In genomic region chr7:140835758-140836087, GRCm38 (mm10) we compare ENCODE assay signal across 20 mouse cellular contexts. TPM values are rescaled to one million over a fixed set of nuclear protein-coding genes. Genes with fewer than 3 reads are reported as not detected.
DNase-seq lines count a peak whose midpoint lies in the region; ATAC-seq and TF ChIP-seq lines count a peak whose summit lies in the region.
"Had no signal": no experiment of that assay in that cellular context is flagged by ENCODE, and none has a peak within 500 bp of the region (broad histone marks: within the 10 kb centered on the region; RNA-seq: fewer than 3 reads in every experiment).

No protein-coding gene starts in this region.

- H3K36me3 ChIP-seq in liver, embryonic 14.5 days (replicated peaks; ENCODE audit: control insufficient read depth, insufficient read depth, low read depth), result no peaks in the 10 kb centered on the region

- 59% methylated on average over 2 of the region's 2 CpGs for WGBS in liver, embryonic 14.5 days (ENCODE audit: insufficient replicate concordance)

- no peak overlapping the region for H3K4me3 ChIP-seq in layer of hippocampus, adult 2 months
- no peak overlapping the region; a peak in 1 of 4 replicates for H3K4me3 ChIP-seq in liver, embryonic 14.5 days (ENCODE audit: insufficient read depth in 1 of 2, low read depth in 2 of 2, low read length in 2 of 2)

- H3K27ac ChIP-seq in layer of hippocampus, adult 2 months, result peak overlapping the region; percentile 91
- no peak overlapping the region for H3K27ac ChIP-seq in liver, embryonic 14.5 days
- H3K27ac ChIP-seq: kidney, postnatal 0 days had no signal

- H3K27me3 ChIP-seq in liver, embryonic 14.5 days (ENCODE audit: control insufficient read depth, insufficient read depth, low read length), result no peaks in the 10 kb centered on the region; the same call in 1 of the 2 replicates

- H3K4me1 ChIP-seq in liver, embryonic 14.5 days (replicated peaks; ENCODE audit: control insufficient read depth in 2 of 2, insufficient read depth in 2 of 2, low read length in 1 of 2), result peaks cover 0 to 3% of the 10 kb centered on the region in 2 experiments; a peak in 1 of 4 replicates

- no peak for TF ChIP-seq CTCF in layer of hippocampus, adult 2 months (conservative IDR thresholded peaks at IDR 0.05)
- no peak for TF ChIP-seq CTCF in liver, embryonic 14.5 days (IDR thresholded peaks at IDR 0.05; ENCODE audit: low read depth)

- H3K9ac ChIP-seq in liver, embryonic 14.5 days (replicated peaks), result no peak overlapping the region

- TF ChIP-seq EP300 in liver, embryonic 14.5 days (IDR thresholded peaks at IDR 0.05; ENCODE audit: low read depth), result no peak

- peak; percentile 45; the same call in 1 of the 2 replicates for ATAC-seq in liver, embryonic 14.5 days (ENCODE audit: insufficient read depth)
- ATAC-seq in monocyte, adult 5-6 weeks (replicated peaks; ENCODE audit: insufficient number of reproducible peaks, low FRiP score, low TSS enrichment, poor library complexity, severe bottlenecking), result no peak
- ATAC-seq: forebrain, embryonic 16.5 days had no signal

- peak overlapping the region; percentile 32 for H3K4me2 ChIP-seq in liver, embryonic 14.5 days (ENCODE audit: low read depth)
- H3K4me2 ChIP-seq: heart, embryonic 11.5 days had no signal

- no peaks in the 10 kb centered on the region for H3K9me3 ChIP-seq in liver, embryonic 14.5 days (ENCODE audit: control insufficient read depth, low read length)

- DNase-seq in layer of hippocampus, adult 2 months (ENCODE audit: low spot score in 2 of 2), result no peak
- DNase-seq in layer of hippocampus, adult 11-12 months (ENCODE audit: low spot score), result no peak
- DNase-seq in urinary bladder, adult 2 months (ENCODE audit: low spot score), result peak; percentile 15
- DNase-seq in urinary bladder, postnatal 4 days (ENCODE audit: low spot score in 2 of 2), result no peak
- no peak for DNase-seq in liver, embryonic 14.5 days (ENCODE audit: low read depth in 3 of 3, low spot score in 3 of 3)
- DNase-seq in yolk sac, embryonic 10.5 days (ENCODE audit: low spot score), result peak; percentile 53
- DNase-seq in neural tube, embryonic 10.5 days (ENCODE audit: extremely low spot score, low spot score), result no peak
- DNase-seq: cerebellum, adult 2 months; gastrocnemius, postnatal 10 days; heart, postnatal 4 days; midbrain, embryonic 14.5 days; right cerebral cortex, postnatal 14 days had no signal

RNA-seq across cellular contexts. Expression of gene Urah, which starts 0.9 kb away (rescaled TPM):
- total RNA-seq in layer of hippocampus, adult 2 months (2021), result 1 to 10 TPM; 1.1 to 1.4 TPM
- polyA plus RNA-seq in urinary bladder, adult 2 months (2012; rRNA removed), result 43.7 and 48.7 TPM in 2 replicates
- polyA plus RNA-seq in liver, embryonic 14.5 days (2012; rRNA removed), result 8.3 and 9.1 TPM in 2 replicates
- 19.3 and 22.8 TPM in 2 replicates for polyA plus RNA-seq in liver, embryonic 14.5 days (2014; fragmentation: Nextera tagmentation; extraction: Ambion mirVana)
- total RNA-seq in monocyte, adult 5-6 weeks (2017), result not detected in 3 replicates
- total RNA-seq: common myeloid progenitor, adult 5-6 weeks; gastrocnemius, postnatal 10 days; heart, postnatal 4 days had no signal
- polyA plus RNA-seq: forebrain, embryonic 16.5 days; heart, embryonic 11.5 days; midbrain, embryonic 14.5 days had no signal

RNA-seq across cellular contexts. Expression of gene Scgb1c1, which starts 9.6 kb away (rescaled TPM):
- not detected for total RNA-seq in layer of hippocampus, adult 2 months (2021)
- not detected in 2 replicates for polyA plus RNA-seq in urinary bladder, adult 2 months (2012; rRNA removed)
- polyA plus RNA-seq in liver, embryonic 14.5 days (2012; rRNA removed), result not detected in 2 replicates
- not detected in 2 replicates for polyA plus RNA-seq in liver, embryonic 14.5 days (2014; fragmentation: Nextera tagmentation; extraction: Ambion mirVana)
- total RNA-seq in monocyte, adult 5-6 weeks (2017), result not detected in 3 replicates
- total RNA-seq: common myeloid progenitor, adult 5-6 weeks; gastrocnemius, postnatal 10 days; left cerebral cortex, postnatal 14 days had no signal
- polyA plus RNA-seq: cerebellum, adult 2 months; forebrain, embryonic 16.5 days; heart, embryonic 11.5 days; intestine, embryonic 14.5 days; kidney, postnatal 0 days; midbrain, embryonic 14.5 days; neural tube, embryonic 11.5 days had no signal

RNA-seq across cellular contexts. Expression of gene Odf3, which starts 11.9 kb away (rescaled TPM):
- not detected for total RNA-seq in layer of hippocampus, adult 2 months (2021)
- 0.06 TPM in 1 of 2 replicates, not detected in the other for polyA plus RNA-seq in urinary bladder, adult 2 months (2012; rRNA removed)
- not detected in 2 replicates for polyA plus RNA-seq in liver, embryonic 14.5 days (2012; rRNA removed)
- not detected in 2 replicates for polyA plus RNA-seq in liver, embryonic 14.5 days (2014; fragmentation: Nextera tagmentation; extraction: Ambion mirVana)
- total RNA-seq in monocyte, adult 5-6 weeks (2017), result not detected in 3 replicates
- total RNA-seq: common myeloid progenitor, adult 5-6 weeks; gastrocnemius, postnatal 10 days; heart, postnatal 4 days; left cerebral cortex, postnatal 14 days had no signal
- polyA plus RNA-seq: forebrain, embryonic 16.5 days; heart, embryonic 11.5 days; intestine, embryonic 14.5 days; kidney, postnatal 0 days; midbrain, embryonic 14.5 days; neural tube, embryonic 11.5 days had no signal

RNA-seq across cellular contexts. Expression of gene Zfp941, which starts 13.7 kb away (rescaled TPM):
- total RNA-seq in layer of hippocampus, adult 2 months (2021), result 10 to 100 TPM; 10.7 to 18.0 TPM
- 0.45 and 0.71 TPM in 2 replicates for polyA plus RNA-seq in urinary bladder, adult 2 months (2012; rRNA removed)
- polyA plus RNA-seq in liver, embryonic 14.5 days (2012; rRNA removed), result 0.06 and 0.10 TPM in 2 replicates
- 0.10 and 0.25 TPM in 2 replicates for polyA plus RNA-seq in liver, embryonic 14.5 days (2014; fragmentation: Nextera tagmentation; extraction: Ambion mirVana)
- 0.29 TPM in 1 of 3 replicates, not detected in the others for total RNA-seq in monocyte, adult 5-6 weeks (2017)

RNA-seq across cellular contexts. Expression of gene Gm45785, which starts 20.4 kb away (rescaled TPM):
- total RNA-seq in layer of hippocampus, adult 2 months (2021), result 1 to 10 TPM in 1 of 2 experiments, not detected in 1; 1.8 TPM
- not detected in 2 replicates for polyA plus RNA-seq in urinary bladder, adult 2 months (2012; rRNA removed)
- not detected in 2 replicates for polyA plus RNA-seq in liver, embryonic 14.5 days (2012; rRNA removed)
- polyA plus RNA-seq in liver, embryonic 14.5 days (2014; fragmentation: Nextera tagmentation; extraction: Ambion mirVana), result not detected in 2 replicates
- 0.58 to 9.3 TPM in 2 of 3 replicates, not detected in the other for total RNA-seq in monocyte, adult 5-6 weeks (2017)
- total RNA-seq: gastrocnemius, postnatal 10 days had no signal
- polyA plus RNA-seq: forebrain, embryonic 16.5 days; heart, embryonic 11.5 days; intestine, embryonic 14.5 days; midbrain, embryonic 14.5 days; neural tube, embryonic 11.5 days had no signal

Comparison
In these comparisons a context has a peak if more than half of its experiments do, and no peak if none do; other contexts are left out.
1. DNase-seq: peak in urinary bladder, adult 2 months (single experiment) and yolk sac, embryonic 10.5 days (single experiment); none in layer of hippocampus, adult 2 months (0 of 2), layer of hippocampus, adult 11-12 months (single experiment), urinary bladder, postnatal 4 days (0 of 2), liver, embryonic 14.5 days (0 of 3) and neural tube, embryonic 10.5 days (single experiment).